Mouse (Mus musculus) lung, postnatal 0 days (tissue): Measurements from ENCODE around the gene Ets2.

Source experiments
- CTCF ChIP-seq: IDR thresholded peaks from 2 replicates; pipeline ENCODE4 v1.5.1; 2016; ENCODE audit warnings: antibody characterized with exemption, mild to moderate bottlenecking
- EP300 ChIP-seq: IDR thresholded peaks from 2 replicates; pipeline ENCODE4 v1.6.1; 2016; ENCODE audit warnings: antibody characterized with exemption, mild to moderate bottlenecking, control low read depth

- TF ChIP-seq CTCF (no peak), EP300 (no peak)
These were observed 24.9 kb downstream of the Ets2 start for GRCm38 (mm10) chr16:95726802-95727201.
